Mouse (Mus musculus): ENCODE results near the gene Eda.

Gene Eda

GRCm38 (mm10) chrX:99975250-99975984 lies at the start of gene Eda:
Gene Eda (plus strand): TSS chrX:99975606.
- DNase-seq (ENCODE audit: extremely low read depth, insufficient read length, low spot score) = no peak

- DNase-seq (ENCODE audit: extremely low read depth, insufficient read length, low spot score) = no peak
Observed at GRCm38 (mm10) chrX:99961002-99961401, 14.4 kb upstream of the Eda start.

GRCm38 (mm10) chrX:99970111-99970510 lies 5.3 kb upstream of the Eda start:
- no peak for DNase-seq (ENCODE audit: extremely low read depth, insufficient read length, low spot score)

GRCm38 (mm10) chrX:99974381-99974780 lies 1.0 kb upstream of the Eda start:
- no peak for DNase-seq (ENCODE audit: extremely low read depth, insufficient read length, low spot score)

GRCm38 (mm10) chrX:99974803-99975202 lies 603 bp upstream of the Eda start:
- DNase-seq (ENCODE audit: extremely low read depth, insufficient read length, low spot score) = no peak

DNA sequence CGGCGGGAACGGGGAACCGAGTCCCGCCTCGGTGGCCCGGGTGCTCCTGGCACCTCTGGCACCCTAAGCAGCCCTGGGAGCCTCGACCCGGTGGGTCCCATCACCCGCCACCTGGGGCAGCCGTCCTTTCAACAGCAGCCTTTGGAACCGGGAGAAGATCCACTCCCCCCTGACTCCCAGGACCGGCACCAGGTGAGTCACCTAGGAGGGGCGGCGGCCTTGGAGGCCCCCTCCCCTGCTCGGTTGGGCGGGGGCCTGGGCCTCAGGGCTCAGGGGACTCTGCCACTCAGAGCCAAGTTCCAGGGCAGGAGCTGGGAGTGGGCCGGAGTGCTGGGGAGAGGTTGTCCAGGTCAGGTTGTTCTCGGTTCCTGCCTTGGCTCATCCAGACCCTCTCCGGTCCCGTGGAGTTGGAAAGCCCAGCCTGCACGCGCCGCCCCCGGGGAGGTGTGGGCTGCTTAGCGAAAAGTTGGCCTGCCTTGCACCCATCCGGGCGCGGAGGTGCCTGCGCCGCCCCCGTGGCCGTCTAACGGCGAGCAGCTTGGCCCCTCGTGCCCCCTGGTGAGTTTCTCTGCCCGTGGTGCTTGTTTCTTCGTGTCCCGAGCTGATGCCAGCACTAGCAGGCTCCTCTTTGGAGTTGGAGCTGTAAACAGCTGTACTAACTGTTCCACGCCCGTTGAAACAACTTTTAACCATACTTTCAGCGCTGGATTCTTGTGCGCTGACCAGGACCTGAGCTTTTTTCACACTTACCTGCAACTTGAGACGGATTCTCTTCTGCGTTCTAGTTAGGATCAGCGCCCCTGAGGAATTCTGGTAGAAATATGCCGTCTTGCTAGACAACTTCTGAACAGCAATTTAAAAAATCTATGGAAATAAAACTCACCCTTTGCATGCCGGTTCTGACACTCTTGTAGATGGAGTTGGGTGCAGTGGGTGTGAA lies 849 bp downstream of the Eda start:
- peak; percentile 0 for DNase-seq (ENCODE audit: extremely low read depth, insufficient read length, low spot score)

DNA sequence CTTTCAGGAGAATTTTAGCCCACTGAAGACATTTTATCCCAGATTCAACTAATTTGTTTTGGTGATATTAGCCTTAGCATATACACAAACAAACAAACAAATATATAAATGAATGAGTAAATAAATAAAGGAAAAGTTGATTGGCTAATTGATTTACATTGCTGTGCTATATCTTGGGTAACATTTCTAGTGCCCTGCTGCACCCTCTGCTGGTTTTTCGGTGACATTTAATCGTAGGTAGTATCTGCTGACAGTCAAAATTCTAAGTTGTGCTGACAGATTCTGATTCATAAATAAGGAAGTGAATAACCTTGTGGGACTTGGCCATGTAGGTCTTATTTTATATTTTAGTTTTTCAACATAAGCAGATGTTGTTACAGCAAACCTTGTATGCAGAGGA lies 2.9 kb downstream of the Eda start:
- DNase-seq (ENCODE audit: extremely low read depth, insufficient read length, low spot score) = no peak

DNA sequence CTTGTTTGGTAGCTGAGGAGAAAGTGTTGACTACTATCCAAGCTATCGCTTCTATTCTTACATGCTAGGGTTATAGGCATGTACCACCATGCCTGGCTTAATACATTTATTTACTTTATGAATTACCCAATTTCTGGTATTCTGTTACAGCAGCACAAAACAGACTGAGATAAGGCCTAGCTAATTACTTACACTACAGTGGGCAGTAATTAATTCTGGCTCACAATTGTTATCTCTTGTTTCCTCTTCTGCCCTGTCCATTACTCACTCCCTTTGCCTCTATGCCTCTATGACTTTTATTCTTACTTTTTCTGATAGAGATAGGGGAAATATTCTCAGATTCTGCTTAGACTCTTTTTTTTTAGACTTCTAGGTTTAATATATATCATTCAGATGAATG lies 18.0 kb downstream of the Eda start:
- DNase-seq (ENCODE audit: extremely low read depth, insufficient read length, low spot score) = no peak

DNA sequence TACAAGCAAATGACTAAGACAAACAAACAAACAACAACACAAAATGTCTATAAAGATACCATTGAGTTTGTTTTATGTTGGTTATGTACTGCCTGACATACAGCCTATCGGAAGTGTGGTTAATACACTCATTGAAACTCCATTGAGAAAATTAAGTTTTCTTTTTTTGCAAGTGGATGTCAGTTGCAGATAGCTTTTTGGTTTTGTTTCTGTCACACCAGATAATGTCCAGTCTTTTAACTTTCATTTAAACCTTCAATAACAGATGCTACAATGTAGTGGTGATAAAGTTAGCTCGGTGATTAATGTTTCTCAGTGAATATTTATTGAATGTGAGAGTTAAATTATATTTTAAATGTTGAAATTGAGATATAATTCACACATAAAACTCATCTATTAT lies 23.9 kb downstream of the Eda start:
- no peak for DNase-seq (ENCODE audit: extremely low read depth, insufficient read length, low spot score)

- DNase-seq (ENCODE audit: extremely low read depth, insufficient read length, low spot score) = no peak
Observed at GRCm38 (mm10) chrX:100118362-100118761, 143.0 kb downstream of the Eda start.

- no peak for DNase-seq (ENCODE audit: extremely low read depth, insufficient read length, low spot score)
Observed at GRCm38 (mm10) chrX:100195286-100195685, 219.9 kb downstream of the Eda start.

DNA sequence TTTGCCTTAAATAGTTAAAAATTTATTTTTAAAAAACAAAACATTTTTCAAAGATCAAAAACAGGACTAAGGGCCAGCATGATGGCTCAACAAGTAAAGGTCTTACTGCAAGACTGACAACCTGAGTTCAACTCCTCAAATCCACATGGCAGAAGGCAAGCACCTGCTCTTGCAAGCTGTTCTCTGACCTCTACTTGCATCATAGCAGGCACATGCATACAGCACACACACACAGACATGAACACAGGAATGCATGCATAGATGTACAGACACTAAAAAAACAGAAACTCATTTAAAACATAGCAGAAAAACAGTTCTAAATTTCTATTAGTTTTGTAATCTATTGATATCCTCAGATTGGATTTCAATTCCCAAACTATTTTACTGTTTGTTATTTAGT lies 338.2 kb downstream of the Eda start:
- DNase-seq (ENCODE audit: extremely low read depth, insufficient read length, low spot score) = no peak

DNA sequence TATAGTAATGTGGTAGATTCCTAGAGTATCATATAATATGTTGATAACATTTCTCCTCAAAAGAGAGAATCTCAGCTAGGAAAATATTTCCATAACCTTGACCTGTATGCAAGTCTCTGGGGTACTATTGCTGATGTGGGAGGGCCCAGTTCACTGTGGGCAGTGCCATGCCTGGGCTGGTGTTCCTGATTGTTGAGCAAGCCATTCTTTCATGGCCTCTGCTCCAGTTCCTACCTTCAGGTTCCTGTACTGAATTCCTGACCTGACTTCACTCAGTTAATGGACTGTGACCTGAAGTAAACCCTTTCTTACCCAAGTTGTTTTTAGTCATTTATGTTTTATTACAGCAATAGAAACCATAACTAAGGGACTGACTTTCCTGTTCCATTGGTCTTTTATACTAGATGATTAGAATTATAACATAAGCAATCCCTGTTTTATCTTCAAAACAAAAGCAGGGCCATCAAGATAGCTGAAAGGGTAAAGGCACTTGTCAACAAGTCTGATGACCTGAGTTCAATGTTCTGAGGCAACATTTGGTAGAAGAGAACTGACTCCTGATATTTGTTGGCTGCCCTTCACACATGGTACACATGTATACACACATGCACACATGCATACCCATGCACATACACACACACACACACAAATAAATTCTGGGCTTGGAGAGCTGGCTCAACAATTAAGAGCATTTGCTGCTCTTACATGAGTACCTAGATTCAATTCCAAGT lies 338.9 kb downstream of the Eda start:
- no peak for DNase-seq (ENCODE audit: extremely low read depth, insufficient read length, low spot score)

DNA sequence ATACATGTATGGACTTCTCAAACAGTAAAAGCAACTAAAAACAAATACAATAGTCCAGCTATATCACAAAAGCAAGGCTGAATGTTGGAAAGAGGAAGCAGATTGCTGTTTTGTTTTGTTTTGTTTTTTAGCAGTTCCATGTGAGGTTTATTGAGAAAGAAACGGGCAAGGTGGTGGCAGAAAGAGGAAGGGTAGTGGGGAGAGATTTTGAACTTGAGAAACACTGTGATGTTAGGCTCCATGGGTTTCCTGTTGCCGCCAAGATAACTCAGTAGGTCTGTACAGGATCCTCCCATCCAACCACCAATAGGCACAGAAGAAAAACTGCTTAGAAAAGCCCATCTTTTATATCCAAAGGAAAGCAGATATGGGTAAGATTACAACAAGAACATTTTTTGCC lies 365.3 kb downstream of the Eda start:
- DNase-seq (ENCODE audit: extremely low read depth, insufficient read length, low spot score) = no peak

GRCm38 (mm10) chrX:100344433-100344832 lies 369.0 kb downstream of the Eda start:
- no peak for DNase-seq (ENCODE audit: extremely low read depth, insufficient read length, low spot score)

- no peak for DNase-seq (ENCODE audit: extremely low read depth, insufficient read length, low spot score)
Observed at GRCm38 (mm10) chrX:100356974-100357373, 381.6 kb downstream of the Eda start.

DNA sequence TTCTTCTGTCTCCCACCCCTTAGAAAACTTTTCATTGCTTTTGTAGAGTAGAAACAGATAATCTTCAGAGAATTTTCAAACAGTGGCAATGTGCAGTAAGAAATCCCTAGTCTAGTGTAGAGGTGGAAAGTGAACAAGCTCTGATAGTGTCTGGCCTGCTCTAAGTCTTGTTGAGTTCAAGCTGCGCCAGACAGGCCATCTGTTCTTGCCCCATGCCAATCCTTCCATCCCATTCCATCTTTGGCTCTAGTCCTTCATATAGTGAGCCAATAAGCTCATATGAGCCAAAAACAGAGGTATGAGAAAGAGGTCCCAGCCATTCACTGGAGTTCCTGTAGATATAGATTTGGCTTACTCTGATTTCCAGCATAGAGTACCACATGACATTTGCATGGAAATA lies 414.5 kb downstream of the Eda start:
- DNase-seq (ENCODE audit: extremely low read depth, insufficient read length, low spot score) = no peak

GRCm38 (mm10) chrX:100392304-100392703 lies 416.9 kb downstream of the Eda start:
- DNase-seq (ENCODE audit: extremely low read depth, insufficient read length, low spot score) = no peak

DNA sequence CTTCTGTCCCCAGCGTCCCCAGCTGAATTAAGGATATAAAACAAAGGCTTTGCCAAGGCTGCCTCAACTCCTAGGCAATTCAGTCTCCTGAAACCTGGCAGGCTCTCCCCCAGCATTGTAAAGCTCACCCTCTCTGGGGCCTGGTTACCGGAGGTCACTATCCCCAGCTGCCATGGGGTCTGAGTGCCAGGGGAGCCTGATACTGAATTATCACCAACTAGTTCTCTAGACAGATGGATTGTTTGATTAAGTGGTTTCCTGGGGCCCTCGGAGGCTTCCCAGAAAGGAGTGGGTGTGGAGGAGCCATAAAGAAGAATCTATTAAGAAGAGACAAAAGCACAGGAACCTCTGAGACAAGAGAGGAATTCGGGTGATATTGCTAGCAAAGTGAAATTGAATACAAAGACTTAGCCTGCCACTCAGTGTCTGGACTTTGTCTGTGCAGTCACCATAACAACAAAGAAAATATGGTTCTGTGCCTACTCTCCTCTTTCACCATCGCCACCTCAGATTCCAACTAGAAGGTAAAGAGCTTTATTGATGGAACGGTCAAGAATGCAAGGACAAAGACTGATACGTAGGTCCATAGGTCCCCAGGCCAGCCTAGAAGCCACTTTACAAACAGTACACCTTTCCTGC lies 418.9 kb downstream of the Eda start:
- no peak for DNase-seq (ENCODE audit: extremely low read depth, insufficient read length, low spot score)

GRCm38 (mm10) chrX:100395026-100395425 lies 419.6 kb downstream of the Eda start:
- DNase-seq (ENCODE audit: extremely low read depth, insufficient read length, low spot score) = no peak

DNA sequence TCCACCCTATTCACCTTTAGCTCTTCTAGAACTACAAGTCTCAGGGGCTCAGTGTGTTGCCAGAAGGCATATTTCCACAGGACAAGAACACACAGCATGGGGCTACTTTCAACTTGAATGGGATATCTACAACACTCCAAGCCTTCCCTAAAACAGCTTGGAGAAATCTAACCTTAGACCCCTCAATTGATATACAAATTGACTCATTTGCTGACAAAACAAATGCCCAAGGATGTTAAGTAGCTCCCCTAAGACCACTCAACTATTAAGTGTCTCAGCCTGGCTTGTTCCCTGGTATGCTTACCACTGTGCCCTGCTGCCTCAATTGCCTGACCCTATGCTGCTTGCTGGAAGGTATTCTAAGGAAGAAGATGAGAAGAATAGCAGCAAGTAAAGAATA lies 425.5 kb downstream of the Eda start:
- no peak for DNase-seq (ENCODE audit: extremely low read depth, insufficient read length, low spot score)

All from 3134 (cell line).